ENCODE assay signal across 7 mouse cellular contexts in the genomic region with DNA sequence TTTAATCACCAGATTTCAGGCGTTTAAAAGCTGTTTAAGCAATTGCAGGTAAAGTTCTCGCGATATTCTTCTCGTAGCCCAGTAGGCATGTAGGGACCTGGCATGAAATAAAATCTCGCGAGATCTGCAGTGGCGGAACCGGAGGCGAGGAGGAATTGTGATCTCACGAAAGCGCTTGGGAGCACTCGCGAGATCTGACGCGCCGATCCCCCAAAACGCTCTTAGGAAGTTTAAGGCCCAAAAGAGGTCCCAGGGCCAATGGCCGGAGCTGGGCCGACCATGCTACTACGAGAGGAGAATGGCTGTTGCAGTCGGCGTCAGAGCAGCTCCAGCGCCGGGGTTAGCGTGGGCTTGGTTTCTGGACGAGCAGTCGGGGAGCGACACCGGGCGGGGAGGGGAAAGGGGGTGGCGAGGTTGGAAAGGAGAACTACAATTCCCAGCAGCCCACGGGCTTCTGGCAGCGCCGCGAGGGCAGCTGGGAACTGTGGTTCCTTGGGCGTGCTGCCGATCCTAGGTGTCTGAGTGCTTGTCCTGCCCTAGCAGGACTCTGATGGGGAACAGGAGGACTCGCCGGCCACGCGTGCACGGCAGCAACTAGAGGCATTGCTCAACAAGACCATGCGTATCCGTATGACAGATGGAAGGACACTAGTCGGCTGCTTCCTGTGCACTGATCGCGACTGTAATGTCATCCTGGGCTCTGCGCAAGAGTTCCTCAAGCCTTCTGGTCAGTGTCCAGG. TPM values are rescaled to one million over a fixed set of nuclear protein-coding genes. Genes with fewer than 3 reads are reported as not detected.
DNase-seq lines count a peak whose midpoint lies in the region; ATAC-seq and TF ChIP-seq lines count a peak whose summit lies in the region.

No protein-coding gene starts in this region.

- peak overlapping the region; percentile 58 for H3K4me3 ChIP-seq in intestine, postnatal 0 days (ENCODE audit: low read depth, low read length)
- peak overlapping the region; percentile 70 for H3K4me3 ChIP-seq in midbrain, embryonic 12.5 days
- peak overlapping the region; percentile 71 for H3K4me3 ChIP-seq in small intestine, adult 2 months (ENCODE audit: low read depth, low read length)

- H3K36me3 ChIP-seq in intestine, postnatal 0 days (ENCODE audit: control insufficient read depth, insufficient read depth): peaks cover 16% of the 10 kb centered on the region
- H3K36me3 ChIP-seq in midbrain, embryonic 12.5 days: peaks cover 21% of the 10 kb centered on the region
- H3K36me3 ChIP-seq in small intestine, adult 2 months (ENCODE audit: control insufficient read depth, insufficient read depth, low read length): peaks cover 16% of the 10 kb centered on the region

- TF ChIP-seq POLR2A in small intestine, adult 2 months (IDR thresholded peaks at IDR 0.05; ENCODE audit: low read depth, low read length): peak; percentile 29; the same call in 1 of the 2 replicates

- H3K9ac ChIP-seq in intestine, postnatal 0 days (ENCODE audit: low read depth, low read length): peak overlapping the region; percentile 75
- H3K9ac ChIP-seq in midbrain, embryonic 12.5 days (replicated peaks): peak overlapping the region; percentile 82

- peak overlapping the region; percentile 91 for H3K27ac ChIP-seq in intestine, postnatal 0 days (ENCODE audit: low read depth, low read length)
- H3K27ac ChIP-seq in midbrain, embryonic 12.5 days (replicated peaks): peak overlapping the region; percentile 94
- H3K27ac ChIP-seq in small intestine, adult 2 months (ENCODE audit: insufficient read depth, low read depth, low read length): peak overlapping the region; percentile 91

- no peaks in the 10 kb centered on the region for H3K27me3 ChIP-seq in intestine, postnatal 0 days (replicated peaks; ENCODE audit: control insufficient read depth, insufficient read depth, low read length)
- H3K27me3 ChIP-seq in midbrain, embryonic 12.5 days: peaks cover 24% of the 10 kb centered on the region
- no peaks in the 10 kb centered on the region for H3K27me3 ChIP-seq in small intestine, adult 2 months (ENCODE audit: control insufficient read depth, insufficient read depth, low read length)

- ATAC-seq in intestine, postnatal 0 days: peak; percentile 91
- peak; percentile 84 for ATAC-seq in midbrain, embryonic 12.5 days (ENCODE audit: low FRiP score, low read depth)

- no peak for TF ChIP-seq CTCF in intestine, postnatal 0 days (IDR thresholded peaks at IDR 0.05; ENCODE audit: low read depth)
- TF ChIP-seq CTCF in small intestine, adult 2 months (IDR thresholded peaks at IDR 0.05; ENCODE audit: extremely low read depth, insufficient read length, insufficient replicate concordance, low read depth, low read length): no peak

- H3K9me3 ChIP-seq in intestine, postnatal 0 days (ENCODE audit: control insufficient read depth): no peaks in the 10 kb centered on the region
- no peaks in the 10 kb centered on the region for H3K9me3 ChIP-seq in midbrain, embryonic 12.5 days

- H3K4me1 ChIP-seq in intestine, postnatal 0 days (replicated peaks; ENCODE audit: control insufficient read depth, insufficient read depth, low read length): 0 out of 2 replicates have a peak, but pooled peaks cover 5% of the 10 kb centered on the region
- peaks cover 42% of the 10 kb centered on the region for H3K4me1 ChIP-seq in midbrain, embryonic 12.5 days
- H3K4me1 ChIP-seq in small intestine, adult 2 months (ENCODE audit: control insufficient read depth, insufficient read depth, insufficient read length, low read length): peaks cover 3% of the 10 kb centered on the region

- H3K4me2 ChIP-seq in intestine, postnatal 0 days (replicated peaks; ENCODE audit: low read depth): peak overlapping the region; percentile 76
- H3K4me2 ChIP-seq in midbrain, embryonic 12.5 days (replicated peaks): peak overlapping the region; percentile 81

- peak; percentile 96 for DNase-seq in adrenal gland, adult 2 months
- peak; percentile 98 for DNase-seq in embryo, embryonic 9.5 days (ENCODE audit: extremely low spot score)
- DNase-seq in gastrocnemius, postnatal 4 days (ENCODE audit: low spot score in 2 of 2): peak; percentile 86 to 95
- peak; percentile 96 for DNase-seq in left cerebral cortex, postnatal 4 days

- under 1% methylated on average over 48 of the region's 48 CpGs for WGBS in intestine, postnatal 0 days
- WGBS in midbrain, embryonic 12.5 days: under 1% methylated on average over 48 of the region's 48 CpGs
- WGBS in small intestine, adult 2 months: under 1% methylated on average over 48 of the region's 48 CpGs

- intact Hi-C loops in left cerebral cortex, postnatal 4 days (cut with DNase I): no loop called here

RNA-seq across cellular contexts. Expression of gene Cyb5d1, which starts 0.4 kb away (rescaled TPM):
- total RNA-seq in adrenal gland, adult 2 months (2021): 10 to 100 TPM; 44.2 to 59.7 TPM
- 10.7 and 11.8 TPM in 2 replicates for polyA plus RNA-seq in adrenal gland, adult 2 months (2012; rRNA removed)
- 10 to 100 TPM; 21.1 to 26.4 TPM for total RNA-seq in gastrocnemius, postnatal 4 days (2021)
- polyA plus RNA-seq in intestine, postnatal 0 days (2015; fragmentation: Nextera tagmentation; extraction: Ambion mirVana): 8.6 and 8.9 TPM in 2 replicates
- total RNA-seq in left cerebral cortex, postnatal 4 days (2021): 10 to 100 TPM; 36.3 to 41.1 TPM
- 52.9 and 53.8 TPM in 2 replicates for polyA plus RNA-seq in midbrain, embryonic 12.5 days (2016; fragmentation: Nextera tagmentation; extraction: Ambion mirVana)
- polyA plus RNA-seq in small intestine, adult 2 months (2012; rRNA removed): 4.3 and 5.3 TPM in 2 replicates

RNA-seq across cellular contexts. Expression of gene Naa38, which starts 0.5 kb away (rescaled TPM):
- 100 to 1,000 TPM; 124 to 157 TPM for total RNA-seq in adrenal gland, adult 2 months (2021)
- 175 and 193 TPM in 2 replicates for polyA plus RNA-seq in adrenal gland, adult 2 months (2012; rRNA removed)
- 10 to 100 TPM; 63.8 to 76.3 TPM for total RNA-seq in gastrocnemius, postnatal 4 days (2021)
- 159 and 164 TPM in 2 replicates for polyA plus RNA-seq in intestine, postnatal 0 days (2015; fragmentation: Nextera tagmentation; extraction: Ambion mirVana)
- total RNA-seq in left cerebral cortex, postnatal 4 days (2021): 10 to 100 TPM; 60.2 to 63.9 TPM
- 98.9 and 105 TPM in 2 replicates for polyA plus RNA-seq in midbrain, embryonic 12.5 days (2016; fragmentation: Nextera tagmentation; extraction: Ambion mirVana)
- polyA plus RNA-seq in small intestine, adult 2 months (2012; rRNA removed): 129 and 163 TPM in 2 replicates

RNA-seq across cellular contexts. Expression of gene Tmem88, which starts 2.2 kb away (rescaled TPM):
- 10 to 100 TPM; 10.8 to 16.0 TPM for total RNA-seq in adrenal gland, adult 2 months (2021)
- polyA plus RNA-seq in adrenal gland, adult 2 months (2012; rRNA removed): 86.3 and 94.7 TPM in 2 replicates
- 10 to 100 TPM; 16.9 to 17.4 TPM for total RNA-seq in gastrocnemius, postnatal 4 days (2021)
- 24.1 and 24.9 TPM in 2 replicates for polyA plus RNA-seq in intestine, postnatal 0 days (2015; fragmentation: Nextera tagmentation; extraction: Ambion mirVana)
- total RNA-seq in left cerebral cortex, postnatal 4 days (2021): 1 to 10 TPM; 3.1 to 4.2 TPM
- polyA plus RNA-seq in midbrain, embryonic 12.5 days (2016; fragmentation: Nextera tagmentation; extraction: Ambion mirVana): 11.4 and 12.1 TPM in 2 replicates
- polyA plus RNA-seq in small intestine, adult 2 months (2012; rRNA removed): 11.2 and 16.5 TPM in 2 replicates

RNA-seq across cellular contexts. Expression of gene Kdm6b, which starts 17.7 kb away (rescaled TPM):
- total RNA-seq in adrenal gland, adult 2 months (2021): 10 to 100 TPM; 31.4 to 41.5 TPM
- 17.4 and 18.7 TPM in 2 replicates for polyA plus RNA-seq in adrenal gland, adult 2 months (2012; rRNA removed)
- 10 to 100 TPM; 51.2 to 59.4 TPM for total RNA-seq in gastrocnemius, postnatal 4 days (2021)
- polyA plus RNA-seq in intestine, postnatal 0 days (2015; fragmentation: Nextera tagmentation; extraction: Ambion mirVana): 18.2 and 23.6 TPM in 2 replicates
- total RNA-seq in left cerebral cortex, postnatal 4 days (2021): 10 to 100 TPM; 77.2 to 85.8 TPM
- polyA plus RNA-seq in midbrain, embryonic 12.5 days (2016; fragmentation: Nextera tagmentation; extraction: Ambion mirVana): 48.7 and 50.7 TPM in 2 replicates
- polyA plus RNA-seq in small intestine, adult 2 months (2012; rRNA removed): 13.5 and 35.4 TPM in 2 replicates

RNA-seq across cellular contexts. Expression of gene Chd3, which starts 26.6 kb away (rescaled TPM):
- 10 to 100 TPM; 71.0 to 92.8 TPM for total RNA-seq in adrenal gland, adult 2 months (2021)
- polyA plus RNA-seq in adrenal gland, adult 2 months (2012; rRNA removed): 83.4 and 107 TPM in 2 replicates
- total RNA-seq in gastrocnemius, postnatal 4 days (2021): 10 to 100 TPM; 73.0 to 80.8 TPM
- 19.4 and 24.8 TPM in 2 replicates for polyA plus RNA-seq in intestine, postnatal 0 days (2015; fragmentation: Nextera tagmentation; extraction: Ambion mirVana)
- 100 to 1,000 TPM; 552 to 572 TPM for total RNA-seq in left cerebral cortex, postnatal 4 days (2021)
- polyA plus RNA-seq in midbrain, embryonic 12.5 days (2016; fragmentation: Nextera tagmentation; extraction: Ambion mirVana): 78.7 and 88.5 TPM in 2 replicates
- 86.3 and 240 TPM in 2 replicates for polyA plus RNA-seq in small intestine, adult 2 months (2012; rRNA removed)

Comparison
In these comparisons a context has a peak if more than half of its experiments do, and no peak if none do; other contexts are left out.
1. Peak in every context shown above with its lines: DNase-seq, ATAC-seq, H3K4me3 ChIP-seq and H3K27ac ChIP-seq.